Mouse (Mus musculus) C2C12 (cell line): ENCODE measurements around the gene Zbtb16.

Experiments used
- CTCF ChIP-seq: IDR thresholded peaks from one replicate; pipeline ENCODE4 v1.5.1; 2011; ENCODE audit not compliant: control insufficient read depth, insufficient read depth, insufficient read length
- MAX ChIP-seq: IDR thresholded peaks from one replicate; pipeline ENCODE4 v1.6.1; 2011; ENCODE audit warnings: mild to moderate bottlenecking, control low read depth
- MYOD1 ChIP-seq: IDR thresholded peaks from one replicate; pipeline ENCODE4 v1.6.1; 2011; ENCODE audit warnings: low read depth; ENCODE audit not compliant: control insufficient read depth, insufficient read length
- MYOG ChIP-seq: IDR thresholded peaks from one replicate; pipeline ENCODE4 v1.6.1; 2011; ENCODE audit not compliant: control insufficient read depth, insufficient read length; ENCODE audit errors: extremely low read depth
- USF1 ChIP-seq: IDR thresholded peaks from one replicate; pipeline ENCODE4 v1.6.1; 2011; ENCODE audit warnings: low read depth, mild to moderate bottlenecking, control low read depth, moderate library complexity

- TF ChIP-seq USF1 (no peak), CTCF (no peak), MYOD1 (no peak), MAX (no peak), MYOG (no peak)
These were observed 97.1 kb downstream of the Zbtb16 start for GRCm38 (mm10) chr9:48738795-48739476.
